Mouse (Mus musculus) stomach, postnatal 0 days (tissue): Measurements from ENCODE around the gene Arhgap29.

Experiments used
- CTCF ChIP-seq: IDR thresholded peaks from 2 replicates; pipeline ENCODE4 v1.5.1; 2016; ENCODE audit warnings: antibody characterized with exemption, low read depth, mild to moderate bottlenecking, moderate library complexity
- EP300 ChIP-seq: optimal IDR thresholded peaks from 2 replicates; pipeline ENCODE3; 2016; ENCODE audit warnings: antibody characterized with exemption

DNA sequence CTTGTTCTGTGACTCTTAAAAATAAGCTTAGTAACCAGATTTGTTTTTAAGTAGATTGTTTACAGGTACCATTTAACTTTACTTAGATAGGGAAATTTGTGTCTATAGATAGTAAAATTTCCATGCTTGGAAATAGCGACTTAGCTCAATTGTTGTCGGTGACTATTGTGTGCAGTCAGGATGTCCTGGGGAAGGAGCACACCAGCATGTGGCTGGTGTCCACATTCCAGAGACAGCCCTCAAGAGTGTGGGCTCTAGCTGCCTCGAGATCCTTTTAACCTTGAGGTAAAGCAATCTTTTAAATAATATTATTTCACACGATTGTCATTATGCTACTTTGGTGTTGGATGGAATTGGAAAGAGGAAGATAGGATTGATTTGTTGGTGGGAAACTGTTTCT lies 30.1 kb downstream of the Arhgap29 start:
- TF ChIP-seq EP300 (no peak), CTCF (no peak)
